ENCODE assay signal across 8 mouse cellular contexts in genomic region chr19:5894002-5894678, GRCm38 (mm10). TPM values are rescaled to one million over a fixed set of nuclear protein-coding genes. Genes with fewer than 3 reads are reported as not detected.
DNase-seq lines count a peak whose midpoint lies in the region; ATAC-seq and TF ChIP-seq lines count a peak whose summit lies in the region.

TSS of gene Tigd3 (minus strand) at chr19:5894149.

- no peak for TF ChIP-seq CTCF in kidney, postnatal 0 days (IDR thresholded peaks at IDR 0.05; ENCODE audit: low read depth)

- peak; percentile 41 for TF ChIP-seq POLR2A in myocyte (IDR thresholded peaks at IDR 0.05; ENCODE audit: insufficient read length, low read depth)

- DNase-seq in kidney, postnatal 0 days (ENCODE audit: low spot score), result peak; percentile 98
- peak; percentile 94 for DNase-seq in liver, embryonic 11.5 days (ENCODE audit: low spot score)
- peak; percentile 95 for DNase-seq in spleen, postnatal 4 days (ENCODE audit: low spot score in 2 of 2)

- H3K36me3 ChIP-seq in heart, embryonic 13.5 days, result peaks cover 48% of the 10 kb centered on the region
- H3K36me3 ChIP-seq in kidney, postnatal 0 days (ENCODE audit: insufficient read depth, low read length), result peaks cover 11% of the 10 kb centered on the region; the same call in 1 of the 2 replicates
- peaks cover 25% of the 10 kb centered on the region for H3K36me3 ChIP-seq in liver, embryonic 11.5 days (ENCODE audit: control insufficient read depth, insufficient read depth, low read length)
- H3K36me3 ChIP-seq in myocyte (ENCODE audit: control insufficient read depth, insufficient read depth), result peaks cover 26% of the 10 kb centered on the region

- H3K27me3 ChIP-seq in heart, embryonic 13.5 days (replicated peaks), result no peaks in the 10 kb centered on the region
- H3K27me3 ChIP-seq in kidney, postnatal 0 days (ENCODE audit: insufficient read depth, low read length), result no peaks in the 10 kb centered on the region
- H3K27me3 ChIP-seq in liver, embryonic 11.5 days (replicated peaks; ENCODE audit: control insufficient read depth, insufficient read depth, low read length), result no peaks in the 10 kb centered on the region
- no peaks in the 10 kb centered on the region for H3K27me3 ChIP-seq in myocyte (ENCODE audit: control insufficient read depth, insufficient read depth, insufficient read length)

- peak; percentile 99 for ATAC-seq in CD4-positive, CD25-positive, alpha-beta regulatory T cell, adult 4 months
- peak; percentile 96 for ATAC-seq in erythroid progenitor cell, adult 5-6 weeks (replicated peaks; ENCODE audit: low FRiP score, poor library complexity, severe bottlenecking)
- ATAC-seq in heart, embryonic 13.5 days (ENCODE audit: extremely low read depth, insufficient number of reproducible peaks, low FRiP score, low TSS enrichment), result peak; percentile 92
- ATAC-seq in kidney, postnatal 0 days (replicated peaks; ENCODE audit: low FRiP score, low read depth), result peak; percentile 93
- peak; percentile 95 for ATAC-seq in liver, embryonic 11.5 days (replicated peaks; ENCODE audit: low FRiP score)

- no peaks in the 10 kb centered on the region for H3K9me3 ChIP-seq in heart, embryonic 13.5 days
- H3K9me3 ChIP-seq in kidney, postnatal 0 days (replicated peaks; ENCODE audit: low read length), result no peaks in the 10 kb centered on the region
- H3K9me3 ChIP-seq in liver, embryonic 11.5 days (ENCODE audit: control insufficient read depth, low read length), result no peaks in the 10 kb centered on the region

- H3K79me2 ChIP-seq in myocyte (ENCODE audit: control insufficient read depth, insufficient read depth), result no peaks in the 10 kb centered on the region

- no peak within 1 kb of the TSS for H3ac ChIP-seq in myocyte (ENCODE audit: control insufficient read depth, insufficient read length)

- H3K27ac ChIP-seq in brown adipose tissue, adult 24 weeks (replicated peaks; ENCODE audit: low read depth, low read length), result no peak within 1 kb of the TSS
- 0 out of 2 replicates have a peak within 1 kb of the TSS, but pooled peaks have one; percentile 24 for H3K27ac ChIP-seq in heart, embryonic 13.5 days (replicated peaks)
- peak within 1 kb of the TSS; percentile 47 for H3K27ac ChIP-seq in kidney, postnatal 0 days
- H3K27ac ChIP-seq in liver, embryonic 11.5 days (ENCODE audit: low read depth, low read length), result peak within 1 kb of the TSS; percentile 63; the same call in 1 of the 2 replicates

- peak within 1 kb of the TSS; percentile 58 for H3K4me3 ChIP-seq in brown adipose tissue, adult 24 weeks (ENCODE audit: insufficient read depth, low read depth, low read length)
- H3K4me3 ChIP-seq in heart, embryonic 13.5 days, result peak within 1 kb of the TSS; percentile 65
- peak within 1 kb of the TSS; percentile 57 for H3K4me3 ChIP-seq in kidney, postnatal 0 days (replicated peaks; ENCODE audit: low read depth, low read length)
- peak within 1 kb of the TSS; percentile 66 for H3K4me3 ChIP-seq in liver, embryonic 11.5 days (ENCODE audit: low read depth, low read length)
- peak within 1 kb of the TSS; percentile 9 for H3K4me3 ChIP-seq in myocyte

- 4% methylated on average over 36 of the region's 36 CpGs for WGBS in heart, embryonic 13.5 days
- WGBS in kidney, postnatal 0 days, result 2% methylated on average over 36 of the region's 36 CpGs
- 3% methylated on average over 36 of the region's 36 CpGs for whole genome bisulfite sequencing in liver, embryonic 11.5 days

- peak within 1 kb of the TSS; percentile 87 for H3K4me2 ChIP-seq in heart, embryonic 13.5 days
- peak within 1 kb of the TSS; percentile 91 for H3K4me2 ChIP-seq in kidney, postnatal 0 days (ENCODE audit: low read length)
- H3K4me2 ChIP-seq in liver, embryonic 11.5 days, result peak within 1 kb of the TSS; percentile 92
- H3K4me2 ChIP-seq in myocyte (ENCODE audit: low read depth), result peak within 1 kb of the TSS; percentile 64

- peak within 1 kb of the TSS; percentile 91 for H3K9ac ChIP-seq in heart, embryonic 13.5 days
- peak within 1 kb of the TSS; percentile 78 for H3K9ac ChIP-seq in kidney, postnatal 0 days (ENCODE audit: low read depth, low read length)
- peak within 1 kb of the TSS; percentile 79 for H3K9ac ChIP-seq in liver, embryonic 11.5 days (ENCODE audit: low read depth, low read length)

- H3K4me1 ChIP-seq in brown adipose tissue, adult 24 weeks (ENCODE audit: control insufficient read depth, insufficient read depth, insufficient read length, low read length), result peaks cover 6% of the 10 kb centered on the region
- H3K4me1 ChIP-seq in heart, embryonic 13.5 days, result peaks cover 16% of the 10 kb centered on the region
- 0 out of 2 replicates have a peak, but pooled peaks cover 6% of the 10 kb centered on the region for H3K4me1 ChIP-seq in kidney, postnatal 0 days (replicated peaks; ENCODE audit: insufficient read depth, low read length)
- peaks cover 8% of the 10 kb centered on the region for H3K4me1 ChIP-seq in liver, embryonic 11.5 days (replicated peaks; ENCODE audit: control insufficient read depth, insufficient read depth, low read length)

TF ChIP-seq in myocyte, 11 proteins besides CTCF, POLR2A, EP300 and RAD21:
- TF ChIP-seq POLR2AphosphoS2 (IDR thresholded peaks at IDR 0.05; ENCODE audit: insufficient read length, low read depth), result peak; percentile 81
- no peak for TF ChIP-seq MAX (IDR thresholded peaks at IDR 0.05; ENCODE audit: low read depth)
- peak; percentile 55 for TF ChIP-seq REST (IDR thresholded peaks at IDR 0.05; ENCODE audit: insufficient read depth, insufficient read length)
- no peak for TF ChIP-seq MYOG (IDR thresholded peaks at IDR 0.05; ENCODE audit: control insufficient read depth in 1 of 3, insufficient read depth in 1 of 3, insufficient read length in 2 of 3, low read depth in 2 of 3)
- peak; percentile 37 for TF ChIP-seq E2F4 (IDR thresholded peaks at IDR 0.05; ENCODE audit: insufficient read depth)
- no peak for TF ChIP-seq USF1 (IDR thresholded peaks at IDR 0.05; ENCODE audit: low read depth)

RNA-seq across cellular contexts. Expression of gene Tigd3, which starts in this region (rescaled TPM):
- polyA plus RNA-seq in CD4-positive, CD25-positive, alpha-beta regulatory T cell, adult 4 months (2017; shearing (Covaris generic)), result under 1 TPM; 0.51 to 0.84 TPM
- polyA plus RNA-seq in brown adipose tissue, adult 24 weeks (2012; ENCODE audit: insufficient read depth, insufficient read length, missing spikeins), result not detected in 2 replicates
- total RNA-seq in erythroid progenitor cell, adult 5-6 weeks (2015; ENCODE audit: low replicate concordance), result 3.8 and 4.7 TPM in 2 replicates
- total RNA-seq in erythroid progenitor cell, adult 5-6 weeks (2017; ENCODE audit: low replicate concordance), result 8.2 and 9.4 TPM in 2 replicates
- 1.9 and 2.0 TPM in 2 replicates for polyA plus RNA-seq in heart, embryonic 13.5 days (2015; fragmentation: Nextera tagmentation; extraction: Ambion mirVana)
- 2.9 and 3.6 TPM in 2 replicates for polyA plus RNA-seq in kidney, postnatal 0 days (2015; fragmentation: Nextera tagmentation; extraction: Ambion mirVana)
- polyA plus RNA-seq in liver, embryonic 11.5 days (2014; fragmentation: Nextera tagmentation; extraction: Ambion mirVana), result 3.9 and 4.2 TPM in 2 replicates
- 0.31 TPM for polyA plus RNA-seq in myocyte (2012; fragmentation: generic; extraction: Trizol)

Comparison
In these comparisons a context has a peak if more than half of its experiments do, and no peak if none do; other contexts are left out.
1. Peak in ATAC-seq in CD4-positive, CD25-positive, alpha-beta regulatory T cell, adult 4 months; RNA of the gene not detected or under 1 TPM.
2. H3K4me3 ChIP-seq: peak in every context shown above with its lines; median percentile 66 in liver, embryonic 11.5 days; 65 in heart, embryonic 13.5 days; 58 in brown adipose tissue, adult 24 weeks; 57 in kidney, postnatal 0 days; 9 in myocyte.